Mouse (Mus musculus) cerebellum, postnatal 4 days (tissue): ENCODE results near the gene Sowaha.

Experiments
- DNase-seq, 2 experiments: peaks; one replicate each; pipeline ENCODE4 v3.0.0; 2022; ENCODE audit warnings: low spot score in 2 of 2, mixed read lengths in 1 of 2

The Sowaha gene

GRCm38 (mm10) chr11:53505026-53505663 lies 25.1 kb upstream of the Sowaha start:
- peak in 1 of 2 experiments; percentile 77 for DNase-seq

- DNase-seq, result no peak
These were observed 24.3 kb upstream of the Sowaha start for GRCm38 (mm10) chr11:53504376-53504775.

- no peak for DNase-seq
These were observed 23.7 kb upstream of the Sowaha start for GRCm38 (mm10) chr11:53503738-53504137.

- DNase-seq, result no peak
These were observed 22.1 kb upstream of the Sowaha start for GRCm38 (mm10) chr11:53502039-53502765.

- DNase-seq, result no peak
These were observed 20.5 kb upstream of the Sowaha start for GRCm38 (mm10) chr11:53500569-53500968.

- no peak for DNase-seq
These were observed 16.9 kb upstream of the Sowaha start for GRCm38 (mm10) chr11:53496946-53497345.

GRCm38 (mm10) chr11:53495417-53495816 lies 15.3 kb upstream of the Sowaha start:
- no peak for DNase-seq

- no peak for DNase-seq
These were observed 13.3 kb upstream of the Sowaha start for GRCm38 (mm10) chr11:53493243-53493955.

GRCm38 (mm10) chr11:53491954-53492401 lies 11.9 kb upstream of the Sowaha start:
- peak in 1 of 2 experiments; percentile 38 for DNase-seq

- DNase-seq, result no peak
These were observed 9.3 kb upstream of the Sowaha start for GRCm38 (mm10) chr11:53489421-53489820.

GRCm38 (mm10) chr11:53489007-53489406 lies 8.9 kb upstream of the Sowaha start:
- DNase-seq, result no peak

GRCm38 (mm10) chr11:53486822-53487594 lies 6.9 kb upstream of the Sowaha start:
- DNase-seq, result no peak

GRCm38 (mm10) chr11:53486351-53486750 lies 6.3 kb upstream of the Sowaha start:
- DNase-seq, result no peak

GRCm38 (mm10) chr11:53485719-53486118 lies 5.6 kb upstream of the Sowaha start:
- no peak for DNase-seq

GRCm38 (mm10) chr11:53483159-53483891 lies 3.3 kb upstream of the Sowaha start:
- DNase-seq, result no peak

GRCm38 (mm10) chr11:53481088-53481730 lies 1.1 kb upstream of the Sowaha start:
- DNase-seq, result no peak

GRCm38 (mm10) chr11:53479171-53479782 lies 797 bp downstream of the Sowaha start:
- DNase-seq, result no peak

- no peak for DNase-seq
These were observed 1.5 kb downstream of the Sowaha start for GRCm38 (mm10) chr11:53478383-53479170.

- DNase-seq, result no peak
These were observed 2.2 kb downstream of the Sowaha start for GRCm38 (mm10) chr11:53477833-53478232.
